Mouse (Mus musculus): ENCODE measurements around the gene Ddc. TPM values are rescaled to one million over a fixed set of nuclear protein-coding genes. Genes with fewer than 3 reads are reported as not detected.

Gene Ddc
- polyA plus RNA-seq, 1 experiment from 2014 or later: 19.2 TPM

DNA sequence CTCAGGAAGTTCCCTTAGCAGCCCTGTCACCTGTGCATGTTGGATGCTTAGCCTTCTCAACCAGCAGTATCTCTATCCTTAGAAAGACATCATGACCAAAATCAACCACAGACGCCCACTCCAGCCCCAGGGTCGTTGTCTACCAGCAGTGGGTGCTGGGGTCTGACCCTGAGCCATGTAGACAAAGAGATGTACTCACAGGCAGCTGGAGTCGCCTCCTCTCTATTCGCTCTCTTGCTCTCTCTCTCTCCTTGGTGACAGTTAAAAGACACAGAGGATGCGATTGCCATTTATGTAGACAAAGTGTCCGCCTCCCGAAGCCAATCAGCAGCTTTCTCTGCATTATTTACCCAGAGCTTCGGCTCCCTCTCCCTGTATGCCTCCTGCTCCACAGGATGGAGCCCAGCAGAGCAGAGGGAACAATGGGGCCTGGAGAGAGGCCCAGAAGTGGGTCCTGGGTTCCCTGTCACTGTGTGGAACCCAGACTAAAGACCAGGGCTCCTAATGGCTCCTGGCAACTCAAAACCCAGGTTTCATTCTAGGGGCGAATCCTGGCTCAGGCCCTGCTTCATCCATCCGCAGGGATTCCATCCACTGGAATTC is 7.7 kb downstream of the Ddc start:
- no peak overlapping the region for H3K4me2 ChIP-seq (replicated peaks; ENCODE audit: low read depth)
- no peak for TF ChIP-seq CTCF (IDR thresholded peaks at IDR 0.05; ENCODE audit: low read depth)
- no peaks in the 10 kb centered on the region for H3K27me3 ChIP-seq (replicated peaks; ENCODE audit: control insufficient read depth, insufficient read depth, low read length)
- WGBS: 78% methylated on average over 10 of the region's 10 CpGs
- no peaks in the 10 kb centered on the region for H3K9me3 ChIP-seq (ENCODE audit: control insufficient read depth)
- peaks cover 9% of the 10 kb centered on the region for H3K4me1 ChIP-seq (replicated peaks; ENCODE audit: control insufficient read depth, insufficient read depth, low read length)
- no peak for ATAC-seq
- no peak overlapping the region for H3K9ac ChIP-seq (ENCODE audit: low read depth, low read length)
- H3K36me3 ChIP-seq (ENCODE audit: control insufficient read depth, insufficient read depth): no peaks in the 10 kb centered on the region
- no peak overlapping the region for H3K27ac ChIP-seq (ENCODE audit: low read depth, low read length)
- H3K4me3 ChIP-seq (ENCODE audit: low read depth, low read length): no peak overlapping the region

GRCm38 (mm10) chr11:11888727-11889126 is 9.2 kb downstream of the Ddc start:
- ATAC-seq: no peak
- no peak for TF ChIP-seq CTCF (IDR thresholded peaks at IDR 0.05; ENCODE audit: low read depth)
- Histone ChIP-seq H3K9ac (ENCODE audit: low read depth, low read length) (no peak overlapping the region), H3K27ac (ENCODE audit: low read depth, low read length) (no peak overlapping the region), H3K4me3 (ENCODE audit: low read depth, low read length) (no peak overlapping the region), H3K4me1 (replicated peaks; ENCODE audit: control insufficient read depth, insufficient read depth, low read length) (peaks cover 3% of the 10 kb centered on the region; the same call in 1 of the 2 replicates), H3K4me2 (replicated peaks; ENCODE audit: low read depth) (0 out of 2 replicates have a peak overlapping the region, but pooled peaks have one; percentile 17), H3K36me3 (ENCODE audit: control insufficient read depth, insufficient read depth) (no peaks in the 10 kb centered on the region), H3K27me3 (replicated peaks; ENCODE audit: control insufficient read depth, insufficient read depth, low read length) (no peaks in the 10 kb centered on the region), H3K9me3 (ENCODE audit: control insufficient read depth) (no peaks in the 10 kb centered on the region)
- WGBS: 59% methylated on average over 3 of the region's 3 CpGs

GRCm38 (mm10) chr11:11888051-11888450 is 9.9 kb downstream of the Ddc start:
- WGBS: 43% methylated on average over 3 of the region's 3 CpGs
- peak; percentile 51 for ATAC-seq
- no peak overlapping the region for H3K9ac ChIP-seq (ENCODE audit: low read depth, low read length)
- no peaks in the 10 kb centered on the region for H3K27me3 ChIP-seq (replicated peaks; ENCODE audit: control insufficient read depth, insufficient read depth, low read length)
- no peaks in the 10 kb centered on the region for H3K9me3 ChIP-seq (ENCODE audit: control insufficient read depth)
- H3K36me3 ChIP-seq (ENCODE audit: control insufficient read depth, insufficient read depth): no peaks in the 10 kb centered on the region
- no peak overlapping the region for H3K27ac ChIP-seq (ENCODE audit: low read depth, low read length)
- H3K4me2 ChIP-seq (replicated peaks; ENCODE audit: low read depth): 0 out of 2 replicates have a peak overlapping the region, but pooled peaks have one; percentile 17
- no peak for TF ChIP-seq CTCF (IDR thresholded peaks at IDR 0.05; ENCODE audit: low read depth)
- peaks cover 3% of the 10 kb centered on the region; the same call in 1 of the 2 replicates for H3K4me1 ChIP-seq (replicated peaks; ENCODE audit: control insufficient read depth, insufficient read depth, low read length)
- no peak overlapping the region for H3K4me3 ChIP-seq (ENCODE audit: low read depth, low read length)

DNA sequence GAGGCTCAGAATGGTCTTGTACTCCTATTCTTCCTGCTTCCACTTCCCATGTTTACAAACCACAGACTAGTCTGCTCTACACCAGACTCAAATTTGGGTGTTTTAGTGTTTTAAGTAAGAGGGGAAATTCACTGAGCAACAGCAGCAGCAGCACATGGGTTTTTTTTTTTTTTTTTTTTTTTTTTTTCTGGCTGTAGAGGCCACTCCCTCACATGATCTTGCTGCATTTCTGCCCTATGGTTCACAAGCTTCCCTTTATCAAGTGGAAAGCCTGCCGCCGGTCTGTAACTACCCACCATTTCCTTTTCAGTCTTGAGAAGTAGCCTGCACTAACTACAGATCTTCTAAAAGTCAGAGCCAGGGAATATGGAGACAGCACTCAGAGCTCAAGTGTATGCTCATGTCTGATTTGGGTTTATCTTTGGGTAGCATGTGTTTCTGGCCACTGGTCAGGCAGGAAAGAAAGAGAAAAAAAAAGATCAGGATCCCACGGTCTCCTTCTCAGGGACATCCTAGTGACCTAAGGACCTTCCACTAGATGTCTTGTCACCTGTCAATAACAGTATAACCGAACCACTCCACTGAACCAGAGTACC is 11.4 kb downstream of the Ddc start:
- no peak for ATAC-seq

GRCm38 (mm10) chr11:11885921-11886320 is 12.0 kb downstream of the Ddc start:
- 29% methylated on average over 3 of the region's 3 CpGs for WGBS
- ATAC-seq: no peak
- no peaks in the 10 kb centered on the region for H3K9me3 ChIP-seq (ENCODE audit: control insufficient read depth)
- no peaks in the 10 kb centered on the region for H3K36me3 ChIP-seq (ENCODE audit: control insufficient read depth, insufficient read depth)
- H3K27ac ChIP-seq (ENCODE audit: low read depth, low read length): no peak overlapping the region
- H3K9ac ChIP-seq (ENCODE audit: low read depth, low read length): no peak overlapping the region
- no peak overlapping the region for H3K4me3 ChIP-seq (ENCODE audit: low read depth, low read length)
- no peak overlapping the region for H3K4me2 ChIP-seq (replicated peaks; ENCODE audit: low read depth)
- TF ChIP-seq CTCF (IDR thresholded peaks at IDR 0.05; ENCODE audit: low read depth): no peak
- H3K4me1 ChIP-seq (replicated peaks; ENCODE audit: control insufficient read depth, insufficient read depth, low read length): peaks cover 3% of the 10 kb centered on the region; the same call in 1 of the 2 replicates
- no peaks in the 10 kb centered on the region for H3K27me3 ChIP-seq (replicated peaks; ENCODE audit: control insufficient read depth, insufficient read depth, low read length)

More for the DNA sequence above, 11.4 kb downstream of the Ddc start:
- Histone ChIP-seq H3K36me3 (ENCODE audit: control insufficient read depth, insufficient read depth) (no peaks in the 10 kb centered on the region), H3K9me3 (ENCODE audit: control insufficient read depth) (no peaks in the 10 kb centered on the region), H3K4me3 (ENCODE audit: low read depth, low read length) (no peak overlapping the region), H3K9ac (ENCODE audit: low read depth, low read length) (no peak overlapping the region), H3K4me1 (replicated peaks; ENCODE audit: control insufficient read depth, insufficient read depth, low read length) (peaks cover 3% of the 10 kb centered on the region; the same call in 1 of the 2 replicates), H3K27me3 (replicated peaks; ENCODE audit: control insufficient read depth, insufficient read depth, low read length) (no peaks in the 10 kb centered on the region), H3K4me2 (replicated peaks; ENCODE audit: low read depth) (no peak overlapping the region), H3K27ac (ENCODE audit: low read depth, low read length) (no peak overlapping the region)
- 26% methylated on average over 4 of the region's 4 CpGs for WGBS
- no peak for TF ChIP-seq CTCF (IDR thresholded peaks at IDR 0.05; ENCODE audit: low read depth)

- no peak for TF ChIP-seq CTCF (IDR thresholded peaks at IDR 0.05; ENCODE audit: low read depth)
- no peak overlapping the region for H3K4me2 ChIP-seq (replicated peaks; ENCODE audit: low read depth)
- no peaks in the 10 kb centered on the region for H3K36me3 ChIP-seq (ENCODE audit: control insufficient read depth, insufficient read depth)
- no peak overlapping the region for H3K9ac ChIP-seq (ENCODE audit: low read depth, low read length)
- no peak for ATAC-seq
- 41% methylated on average over 4 of the region's 4 CpGs for WGBS
- H3K27ac ChIP-seq (ENCODE audit: low read depth, low read length): no peak overlapping the region
- H3K4me1 ChIP-seq (replicated peaks; ENCODE audit: control insufficient read depth, insufficient read depth, low read length): peaks cover 3% of the 10 kb centered on the region; the same call in 1 of the 2 replicates
- no peak overlapping the region for H3K4me3 ChIP-seq (ENCODE audit: low read depth, low read length)
- H3K9me3 ChIP-seq (ENCODE audit: control insufficient read depth): no peaks in the 10 kb centered on the region
- H3K27me3 ChIP-seq (replicated peaks; ENCODE audit: control insufficient read depth, insufficient read depth, low read length): no peaks in the 10 kb centered on the region
Observed at GRCm38 (mm10) chr11:11885246-11885643, 12.7 kb downstream of the Ddc start.
